Mouse (Mus musculus) myocyte (in vitro differentiated cells): Measurements from ENCODE around the gene Ndrg2. TPM values are rescaled to one million over a fixed set of nuclear protein-coding genes. Genes with fewer than 3 reads are reported as not detected.

Source experiments
- H3K27me3 ChIP-seq: one replicate; pipeline ENCODE4 v1.6.1; 2011; ENCODE audit not compliant: control insufficient read depth, insufficient read depth, insufficient read length
- H3K36me3 ChIP-seq: one replicate; pipeline ENCODE4 v1.6.1; 2011; ENCODE audit not compliant: control insufficient read depth, insufficient read depth
- H3K4me2 ChIP-seq: one replicate; pipeline ENCODE4 v1.6.1; 2011; ENCODE audit warnings: low read depth, control low read depth
- H3K4me3 ChIP-seq: one replicate; pipeline ENCODE4 v1.5.1; 2011; ENCODE audit warnings: mild to moderate bottlenecking, control low read depth, moderate library complexity
- H3K79me2 ChIP-seq: one replicate; pipeline ENCODE4 v1.6.1; 2011; ENCODE audit not compliant: control insufficient read depth, insufficient read depth
- H3ac ChIP-seq: one replicate; pipeline ENCODE4 v1.6.1; 2011; ENCODE audit not compliant: control insufficient read depth, insufficient read length
- CEBPB ChIP-seq: IDR thresholded peaks from 2 replicates; pipeline ENCODE4 v1.6.1; 2011; ENCODE audit warnings: mild to moderate bottlenecking, moderate library complexity; ENCODE audit not compliant: poor library complexity, insufficient read depth, severe bottlenecking
- E2F4 ChIP-seq: IDR thresholded peaks from one replicate; pipeline ENCODE4 v1.6.1; 2011; ENCODE audit warnings: mild to moderate bottlenecking, control low read depth, moderate library complexity; ENCODE audit not compliant: insufficient read depth
- MAX ChIP-seq: IDR thresholded peaks from one replicate; pipeline ENCODE4 v1.6.1; 2011; ENCODE audit warnings: low read depth, mild to moderate bottlenecking, control low read depth
- MYOD1 ChIP-seq, 3 experiments: IDR thresholded peaks; one replicate each; pipeline ENCODE4 v1.6.1; 2011; ENCODE audit warnings: control low read depth in 2 of 3, low read depth in 2 of 3, mild to moderate bottlenecking in 2 of 3, moderate library complexity in 1 of 3; ENCODE audit not compliant: insufficient read length in 2 of 3, control insufficient read depth in 1 of 3
- MYOG ChIP-seq, 3 experiments: IDR thresholded peaks; one replicate each; pipeline ENCODE4 v1.6.1; 2011; ENCODE audit warnings: control low read depth in 2 of 3, low read depth in 2 of 3, mild to moderate bottlenecking in 2 of 3; ENCODE audit not compliant: insufficient read length in 2 of 3, control insufficient read depth in 1 of 3, insufficient read depth in 1 of 3
- POLR2A ChIP-seq: IDR thresholded peaks from one replicate; pipeline ENCODE4 v1.6.1; 2011; ENCODE audit warnings: low read depth, mild to moderate bottlenecking, control low read depth, moderate library complexity; ENCODE audit not compliant: insufficient read length
- POLR2AphosphoS2 ChIP-seq: IDR thresholded peaks from one replicate; pipeline ENCODE4 v1.6.1; 2011; ENCODE audit warnings: low read depth, control low read depth; ENCODE audit not compliant: insufficient read length
- REST ChIP-seq: IDR thresholded peaks from one replicate; pipeline ENCODE4 v1.6.1; 2011; ENCODE audit warnings: mild to moderate bottlenecking, control low read depth, moderate library complexity; ENCODE audit not compliant: insufficient read depth, insufficient read length
- SRF ChIP-seq: IDR thresholded peaks from one replicate; pipeline ENCODE4 v1.6.1; 2011; ENCODE audit warnings: low read depth; ENCODE audit not compliant: control insufficient read depth, insufficient read length
- TCF12 ChIP-seq: IDR thresholded peaks from one replicate; pipeline ENCODE4 v1.6.1; 2011; ENCODE audit warnings: mild to moderate bottlenecking, control low read depth; ENCODE audit not compliant: poor library complexity, insufficient read depth, severe bottlenecking
- TCF3 ChIP-seq: IDR thresholded peaks from one replicate; pipeline ENCODE4 v1.6.1; 2011; ENCODE audit warnings: low read depth, control low read depth; ENCODE audit not compliant: insufficient read length
- USF1 ChIP-seq: IDR thresholded peaks from one replicate; pipeline ENCODE4 v1.6.1; 2011; ENCODE audit warnings: low read depth, mild to moderate bottlenecking, control low read depth, moderate library complexity
- polyA plus RNA-seq: library from polyadenylated mRNA; unstranded; fragments of >200 nt; fragmentation: generic; extraction: Trizol; gene quantifications from one replicate; pipeline ENCODE4 v1.2.1, GENCODE M21; 2012; ENCODE audit warnings: missing spikeins

Ndrg2 gene
- polyA plus RNA-seq, 1 experiment, result 31.8 TPM

DNA sequence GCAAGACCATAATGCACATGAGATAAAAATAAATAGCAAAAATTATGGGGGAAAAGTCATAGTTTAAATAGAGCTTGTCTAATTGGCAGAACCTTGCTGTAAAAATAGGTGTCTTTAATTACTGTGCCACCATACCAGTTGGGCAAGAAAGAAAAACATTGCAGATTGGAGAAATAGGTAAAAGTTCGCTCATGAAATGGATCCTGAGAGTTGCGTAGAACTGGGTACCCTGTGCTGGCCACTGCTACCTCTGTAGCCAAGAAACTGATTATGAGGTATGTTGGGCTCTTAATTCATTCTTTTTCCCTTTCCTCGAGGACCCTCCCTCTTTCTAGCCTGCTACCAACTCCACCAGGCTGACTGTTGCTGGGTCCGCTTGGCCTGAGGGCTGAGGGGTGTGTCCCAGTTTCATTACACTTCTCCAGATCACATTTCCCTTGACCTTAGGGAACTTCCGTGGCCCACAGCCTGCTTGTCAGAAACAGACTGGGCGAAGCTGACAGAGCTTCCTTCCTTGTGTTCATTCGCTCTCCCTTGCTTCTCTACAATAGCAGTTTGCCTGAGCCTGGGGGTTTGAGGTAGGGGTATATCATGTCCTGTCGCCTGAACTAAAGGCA is 27.1 kb upstream of the Ndrg2 start:
- TF ChIP-seq TCF12 (no peak), REST (no peak), MAX (no peak), MYOG (IDR thresholded peaks at IDR 0.05; ENCODE audit: control insufficient read depth in 1 of 3, insufficient read depth in 1 of 3, insufficient read length in 2 of 3, low read depth in 2 of 3) (no peak), MYOD1 (IDR thresholded peaks at IDR 0.05; ENCODE audit: control insufficient read depth in 1 of 3, insufficient read length in 2 of 3, low read depth in 2 of 3) (no peak), TCF3 (no peak), E2F4 (no peak), USF1 (no peak), SRF (no peak), POLR2A (no peak), POLR2AphosphoS2 (no peak), CEBPB (no peak)
- H3K36me3 ChIP-seq, result no peaks in the 10 kb centered on the region
- H3ac ChIP-seq, result no peak overlapping the region
- H3K79me2 ChIP-seq, result no peaks in the 10 kb centered on the region
- no peaks in the 10 kb centered on the region for H3K27me3 ChIP-seq
- H3K4me2 ChIP-seq, result peak overlapping the region; percentile 25
- no peak overlapping the region for H3K4me3 ChIP-seq

GRCm38 (mm10) chr14:51939005-51939404 is 25.0 kb upstream of the Ndrg2 start:
- TF ChIP-seq CEBPB, result no peak
- H3K36me3 ChIP-seq, result no peaks in the 10 kb centered on the region
- H3K4me2 ChIP-seq, result no peak overlapping the region
- no peak overlapping the region for H3K4me3 ChIP-seq
- no peaks in the 10 kb centered on the region for H3K79me2 ChIP-seq
- no peaks in the 10 kb centered on the region for H3K27me3 ChIP-seq
- H3ac ChIP-seq, result no peak overlapping the region

DNA sequence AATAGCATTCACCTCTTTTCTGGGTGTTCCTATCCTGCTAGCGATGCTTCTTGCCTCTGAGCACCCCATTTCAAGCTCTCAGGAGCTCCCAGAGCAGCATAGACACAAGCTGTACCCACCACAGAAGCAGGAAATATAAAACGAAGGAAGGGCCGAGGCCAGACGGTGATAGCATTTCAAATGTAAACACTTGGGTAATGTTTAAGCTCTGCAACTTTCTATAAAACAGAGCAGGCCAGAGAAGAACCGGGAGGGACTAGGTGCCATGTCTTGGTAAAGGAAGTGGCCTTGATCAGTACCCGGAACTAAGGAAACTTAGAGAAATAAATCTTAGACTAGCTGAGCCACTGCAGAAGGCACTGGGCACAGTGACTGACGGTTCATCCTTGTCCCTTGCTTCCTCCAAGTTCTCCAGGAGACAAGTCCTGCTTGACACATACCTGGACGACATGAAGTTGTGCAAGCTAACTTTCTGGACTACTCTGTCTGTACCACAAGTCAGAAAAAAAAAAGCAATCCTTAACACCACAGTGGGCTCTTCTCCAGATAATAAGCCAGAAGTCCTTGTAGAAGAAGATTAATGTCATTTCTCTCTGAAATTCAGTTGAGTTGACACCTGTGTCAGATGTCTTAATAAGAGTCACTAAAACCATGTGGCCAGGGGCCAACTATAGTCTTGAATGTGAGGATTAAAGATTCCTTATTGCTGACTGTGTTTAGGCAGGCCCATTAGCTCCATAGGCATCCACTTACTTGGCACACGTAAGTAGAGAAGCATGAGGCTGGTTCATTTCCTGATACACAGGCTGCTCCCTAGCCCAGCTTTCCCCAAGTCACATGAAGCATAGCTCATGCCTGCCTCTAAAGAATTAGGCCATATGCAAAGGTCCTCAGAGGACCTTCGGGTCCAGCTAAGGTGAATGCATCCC is 18.4 kb upstream of the Ndrg2 start:
- no peak overlapping the region for H3K4me2 ChIP-seq
- TF ChIP-seq CEBPB (no peak), E2F4 (no peak), POLR2AphosphoS2 (no peak), SRF (no peak), MYOD1 (IDR thresholded peaks at IDR 0.05; ENCODE audit: control insufficient read depth in 1 of 3, insufficient read length in 2 of 3, low read depth in 2 of 3) (no peak), TCF3 (no peak), POLR2A (no peak), MAX (no peak), REST (no peak), MYOG (IDR thresholded peaks at IDR 0.05; ENCODE audit: control insufficient read depth in 1 of 3, insufficient read depth in 1 of 3, insufficient read length in 2 of 3, low read depth in 2 of 3) (no peak), USF1 (no peak), TCF12 (no peak)
- no peaks in the 10 kb centered on the region for H3K36me3 ChIP-seq
- H3ac ChIP-seq, result no peak overlapping the region
- H3K27me3 ChIP-seq, result no peaks in the 10 kb centered on the region
- H3K79me2 ChIP-seq, result no peaks in the 10 kb centered on the region
- H3K4me3 ChIP-seq, result no peak overlapping the region

GRCm38 (mm10) chr14:51930824-51931223 is 16.9 kb upstream of the Ndrg2 start:
- no peaks in the 10 kb centered on the region for H3K79me2 ChIP-seq
- no peak for TF ChIP-seq MYOG (IDR thresholded peaks at IDR 0.05; ENCODE audit: control insufficient read depth in 1 of 3, insufficient read depth in 1 of 3, insufficient read length in 2 of 3, low read depth in 2 of 3)
- no peak for TF ChIP-seq SRF
- TF ChIP-seq TCF3, result no peak
- no peak for TF ChIP-seq E2F4
- no peak for TF ChIP-seq TCF12
- no peak for TF ChIP-seq MAX
- TF ChIP-seq CEBPB, result no peak
- no peak for TF ChIP-seq USF1
- TF ChIP-seq MYOD1 (IDR thresholded peaks at IDR 0.05; ENCODE audit: control insufficient read depth in 1 of 3, insufficient read length in 2 of 3, low read depth in 2 of 3), result no peak
- TF ChIP-seq REST, result no peak
- no peak for TF ChIP-seq POLR2AphosphoS2
- TF ChIP-seq POLR2A, result no peak
- H3K27me3 ChIP-seq, result no peaks in the 10 kb centered on the region
- no peak overlapping the region for H3ac ChIP-seq
- peak overlapping the region; percentile 10 for H3K4me3 ChIP-seq
- H3K4me2 ChIP-seq, result peak overlapping the region; percentile 86
- no peaks in the 10 kb centered on the region for H3K36me3 ChIP-seq

DNA sequence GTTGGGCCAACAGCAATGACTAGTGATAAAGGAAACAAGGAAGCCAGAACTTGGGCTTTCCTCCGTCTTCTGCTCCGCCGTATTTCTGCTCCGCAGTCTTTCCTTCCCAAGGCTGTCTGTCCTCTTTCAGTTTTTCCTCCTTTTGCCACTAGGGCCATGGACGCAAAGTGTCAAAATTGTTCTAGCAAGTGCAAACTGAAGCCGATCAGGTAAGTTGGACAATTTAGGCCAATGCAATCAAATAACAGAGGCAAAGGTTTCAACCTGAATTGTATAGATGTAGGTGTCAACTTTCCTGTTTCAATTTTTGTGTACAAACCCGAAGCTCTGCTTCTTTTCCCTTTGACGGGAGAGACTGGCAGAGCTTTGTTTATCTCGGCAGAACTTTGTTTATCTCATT is 16.0 kb upstream of the Ndrg2 start:
- H3K79me2 ChIP-seq, result no peaks in the 10 kb centered on the region
- no peaks in the 10 kb centered on the region for H3K27me3 ChIP-seq
- peak overlapping the region; percentile 86 for H3K4me2 ChIP-seq
- H3K4me3 ChIP-seq, result peak overlapping the region; percentile 10
- no peaks in the 10 kb centered on the region for H3K36me3 ChIP-seq
- TF ChIP-seq MAX (no peak), CEBPB (no peak), MYOG (IDR thresholded peaks at IDR 0.05; ENCODE audit: control insufficient read depth in 1 of 3, insufficient read depth in 1 of 3, insufficient read length in 2 of 3, low read depth in 2 of 3) (no peak), POLR2AphosphoS2 (no peak), POLR2A (no peak), SRF (no peak), MYOD1 (IDR thresholded peaks at IDR 0.05; ENCODE audit: control insufficient read depth in 1 of 3, insufficient read length in 2 of 3, low read depth in 2 of 3) (no peak)
- H3ac ChIP-seq, result no peak overlapping the region
